Mouse (Mus musculus): ENCODE results near the gene Tuba3b. TPM values are rescaled to one million over a fixed set of nuclear protein-coding genes. Genes with fewer than 3 reads are reported as not detected.

The Tuba3b gene
- polyA plus RNA-seq, 1 experiment: 1.7 TPM

DNA sequence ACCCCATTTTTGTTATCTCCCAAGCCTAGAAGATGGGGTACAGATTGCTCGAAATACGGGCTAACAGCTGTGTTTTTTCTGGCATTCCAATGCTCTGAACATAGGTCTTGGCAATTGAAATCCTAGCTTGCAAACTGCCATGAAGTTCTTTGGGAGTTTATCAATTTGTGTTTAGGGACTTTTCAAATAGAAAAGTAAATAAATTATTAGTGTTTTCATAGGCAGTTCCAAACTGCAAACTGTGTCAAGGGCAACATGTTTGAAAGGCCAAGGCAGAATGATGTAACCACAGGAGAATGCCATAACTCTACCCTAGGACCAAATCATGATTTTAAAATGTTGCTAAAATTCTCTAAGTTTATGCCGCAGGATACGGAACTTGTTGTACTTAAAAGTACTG lies 7.8 kb upstream of the Tuba3b start:
- no peak for DNase-seq (ENCODE audit: low read depth)

GRCm38 (mm10) chr6:145608693-145609092 lies 6.9 kb upstream of the Tuba3b start:
- no peak for DNase-seq (ENCODE audit: low read depth)

DNA sequence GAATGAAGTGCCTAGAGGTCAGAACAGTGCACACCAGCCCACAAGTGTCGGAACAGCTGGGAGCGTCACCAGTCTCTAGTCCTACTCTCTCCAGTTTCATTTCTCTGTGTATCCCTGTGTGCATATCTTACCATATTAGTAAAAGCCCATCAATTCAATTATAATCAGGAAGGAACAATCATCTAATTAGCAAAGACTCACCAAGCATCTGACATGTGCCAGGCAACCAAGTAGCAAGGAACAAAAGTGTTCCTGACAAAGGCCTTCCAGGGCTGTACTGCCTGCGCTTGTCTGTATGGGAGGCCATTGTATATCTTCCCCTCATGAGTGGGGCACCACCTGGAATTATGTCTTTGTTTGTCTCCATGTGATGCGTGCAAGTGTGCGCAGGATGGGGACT lies 4.7 kb upstream of the Tuba3b start:
- no peak for DNase-seq (ENCODE audit: low read depth)

DNA sequence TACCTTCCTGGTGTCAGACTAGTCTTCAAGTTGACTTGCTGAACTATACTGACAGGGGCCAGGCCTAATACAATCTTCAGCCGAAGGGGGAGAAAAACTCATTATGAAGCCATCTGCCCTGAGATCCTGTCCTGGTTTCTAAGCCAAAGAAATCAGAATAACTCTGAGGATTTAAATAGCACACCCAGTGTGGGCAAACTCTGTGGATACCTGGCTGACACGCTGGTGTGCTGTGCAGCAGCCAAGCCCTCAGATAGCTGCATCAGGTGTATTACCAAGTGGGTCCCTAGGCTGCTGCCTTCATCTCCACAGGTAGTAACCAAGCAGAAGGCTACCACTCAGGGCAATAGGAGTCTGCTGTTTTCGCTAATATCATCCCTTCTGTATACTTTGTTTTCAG lies 2.9 kb upstream of the Tuba3b start:
- DNase-seq (ENCODE audit: low read depth): no peak

GRCm38 (mm10) chr6:145614219-145614618 lies 1.3 kb upstream of the Tuba3b start, which contains the start of gene Lmntd1:
Lmntd1 (minus strand) TSS chr6:145614319.
- no peak for DNase-seq (ENCODE audit: low read depth)

DNA sequence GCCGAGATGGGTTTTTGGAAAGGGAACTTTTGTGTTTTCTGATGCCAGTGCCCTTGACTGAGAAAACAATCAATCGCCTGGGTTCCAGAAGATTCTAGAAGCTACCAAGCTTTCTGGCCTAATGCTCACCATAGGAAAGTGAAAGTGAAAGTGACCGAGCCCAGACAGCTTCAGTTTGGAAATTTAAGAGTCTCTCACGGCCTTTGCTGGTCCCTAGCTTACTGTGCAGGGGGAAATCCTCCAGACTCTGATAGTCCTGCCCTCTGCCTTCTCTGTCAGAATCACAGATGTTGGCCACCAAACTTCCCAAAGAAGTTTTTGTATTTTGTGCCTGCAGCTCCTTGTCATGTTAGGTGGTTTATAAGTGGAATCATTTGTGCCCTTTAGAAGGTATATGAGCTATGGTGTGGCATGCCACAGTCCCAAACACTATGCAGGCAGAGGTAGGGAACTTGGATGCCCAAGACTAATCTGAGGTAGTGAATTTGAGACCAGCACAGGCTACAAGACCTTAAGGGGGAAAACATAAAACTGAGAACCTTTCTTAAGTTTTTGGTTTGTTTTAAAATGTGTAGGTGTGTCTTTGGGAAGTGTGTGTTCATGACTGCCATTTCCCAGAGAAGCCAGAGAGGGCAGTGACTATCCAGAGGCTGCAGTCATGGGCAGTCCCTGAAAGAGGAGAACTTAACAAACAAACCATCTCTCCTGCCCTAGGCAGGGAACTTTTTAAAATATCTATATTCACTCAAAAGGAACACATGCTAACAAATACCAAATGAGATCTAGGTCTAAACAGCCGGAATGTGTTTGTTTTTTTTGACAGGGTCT lies 1.1 kb downstream of the Tuba3b start:
- DNase-seq (ENCODE audit: low read depth): no peak

- no peak for DNase-seq (ENCODE audit: low read depth)
These were observed 7.6 kb downstream of the Tuba3b start for GRCm38 (mm10) chr6:145623141-145623540.

DNA sequence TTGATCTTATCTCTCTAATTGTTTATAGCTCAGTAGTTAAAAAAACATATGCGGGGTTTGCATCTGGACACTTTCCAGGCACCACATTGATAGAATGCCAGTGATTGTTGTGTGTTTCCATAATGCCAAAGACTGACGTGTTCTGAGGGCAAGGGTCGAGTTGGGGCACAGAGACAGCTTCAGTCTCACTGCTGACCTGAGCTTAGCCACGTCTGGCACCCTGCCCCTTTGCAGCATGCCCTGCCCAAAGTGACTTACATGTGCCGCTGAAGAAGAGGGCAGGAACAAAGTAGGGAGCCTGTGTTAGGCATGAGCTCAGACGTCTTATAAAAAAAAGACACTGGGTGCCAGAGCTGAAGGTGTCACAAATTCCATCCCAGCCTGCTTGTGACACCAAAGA lies 14.7 kb downstream of the Tuba3b start:
- no peak for DNase-seq (ENCODE audit: low read depth)

DNA sequence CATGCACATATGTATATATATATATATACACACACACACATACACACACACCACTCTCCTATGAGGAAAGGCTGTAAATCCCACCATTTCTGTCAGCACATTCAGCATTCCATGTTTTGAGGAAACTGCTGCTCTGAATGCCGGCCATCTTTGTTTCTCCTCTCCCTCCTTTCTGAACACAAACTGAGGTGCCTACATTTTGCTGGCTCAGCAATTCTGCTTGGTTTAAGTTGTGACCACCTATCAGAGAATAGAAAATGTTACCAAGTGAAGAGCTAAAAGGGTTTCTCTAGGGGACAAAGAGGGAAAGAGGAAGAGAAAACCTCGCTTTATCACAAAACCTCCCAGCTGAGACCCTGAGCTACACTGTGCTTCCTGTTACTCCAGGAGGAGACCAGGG lies 18.9 kb downstream of the Tuba3b start:
- no peak for DNase-seq (ENCODE audit: low read depth)

- no peak for DNase-seq (ENCODE audit: low read depth)
These were observed 21.1 kb downstream of the Tuba3b start for GRCm38 (mm10) chr6:145636682-145637081.

GRCm38 (mm10) chr6:145638248-145638647 lies 22.7 kb downstream of the Tuba3b start:
- DNase-seq (ENCODE audit: low read depth): no peak

DNA sequence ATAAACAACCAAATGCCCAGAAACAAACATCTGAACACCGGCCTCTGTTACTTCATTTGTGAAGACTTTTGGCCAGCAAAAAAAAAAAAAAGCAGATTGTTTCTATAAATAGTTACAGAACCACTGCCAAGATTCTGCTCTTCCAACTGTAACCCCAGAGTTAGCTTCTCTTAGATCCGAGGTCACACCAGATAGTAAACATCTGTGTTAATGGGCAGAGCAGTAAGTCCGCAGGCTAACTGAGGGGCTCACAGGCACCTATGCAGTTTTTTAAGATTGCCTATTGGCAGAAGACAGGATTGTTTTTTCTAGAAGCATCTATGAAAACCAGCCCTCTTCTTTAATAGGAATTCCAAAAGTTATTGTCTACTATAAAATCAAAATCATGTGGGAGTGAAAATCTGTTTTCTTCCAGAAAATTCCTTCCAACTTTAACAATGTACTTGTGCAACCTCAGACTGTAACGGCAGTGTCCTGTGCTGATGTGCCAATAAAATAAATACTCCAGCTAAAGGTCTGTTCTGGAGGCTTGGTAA lies 25.5 kb downstream of the Tuba3b start:
- no peak for DNase-seq (ENCODE audit: low read depth)

GRCm38 (mm10) chr6:145651976-145652375 lies 36.4 kb downstream of the Tuba3b start:
- DNase-seq (ENCODE audit: low read depth): no peak

DNA sequence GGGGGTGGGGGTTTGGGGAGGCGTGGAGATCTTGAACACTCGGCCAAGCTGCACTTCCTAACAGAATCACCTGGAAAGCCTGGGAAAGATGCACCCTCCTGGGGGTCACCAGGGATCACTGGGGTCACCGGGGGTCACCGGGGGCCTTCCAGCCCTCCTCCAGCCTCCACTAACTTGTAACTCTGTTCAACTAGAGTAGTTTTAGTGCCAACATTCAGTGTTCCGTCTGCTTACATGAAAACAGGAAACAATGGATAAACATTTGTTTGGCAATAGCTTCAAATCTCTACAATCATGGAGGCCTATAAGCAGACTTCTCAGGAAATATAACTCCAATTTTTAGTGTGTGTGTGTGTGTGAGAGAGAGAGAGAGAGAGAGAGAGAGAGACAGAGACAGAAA lies 37.4 kb downstream of the Tuba3b start:
- DNase-seq (ENCODE audit: low read depth): no peak

DNA sequence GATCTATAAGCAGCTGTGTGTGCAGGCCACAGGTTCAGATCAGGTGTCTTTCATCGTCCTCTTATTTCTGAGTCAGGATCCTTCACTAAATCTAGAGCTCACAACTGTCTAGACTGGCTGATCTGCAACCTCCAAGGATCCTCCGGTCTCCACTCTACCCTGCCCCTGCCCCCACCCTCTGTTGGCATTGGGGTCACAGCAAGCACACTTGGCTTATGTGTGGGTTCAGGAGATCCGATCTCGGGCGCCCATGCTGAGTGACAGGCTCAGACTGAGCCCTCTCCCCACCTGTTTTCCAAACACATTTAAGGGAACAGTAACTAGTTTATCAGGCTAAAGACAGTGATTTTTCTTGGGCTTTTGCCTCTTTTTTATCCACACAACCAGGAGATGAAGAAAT lies 38.1 kb downstream of the Tuba3b start:
- DNase-seq (ENCODE audit: low read depth): no peak

DNA sequence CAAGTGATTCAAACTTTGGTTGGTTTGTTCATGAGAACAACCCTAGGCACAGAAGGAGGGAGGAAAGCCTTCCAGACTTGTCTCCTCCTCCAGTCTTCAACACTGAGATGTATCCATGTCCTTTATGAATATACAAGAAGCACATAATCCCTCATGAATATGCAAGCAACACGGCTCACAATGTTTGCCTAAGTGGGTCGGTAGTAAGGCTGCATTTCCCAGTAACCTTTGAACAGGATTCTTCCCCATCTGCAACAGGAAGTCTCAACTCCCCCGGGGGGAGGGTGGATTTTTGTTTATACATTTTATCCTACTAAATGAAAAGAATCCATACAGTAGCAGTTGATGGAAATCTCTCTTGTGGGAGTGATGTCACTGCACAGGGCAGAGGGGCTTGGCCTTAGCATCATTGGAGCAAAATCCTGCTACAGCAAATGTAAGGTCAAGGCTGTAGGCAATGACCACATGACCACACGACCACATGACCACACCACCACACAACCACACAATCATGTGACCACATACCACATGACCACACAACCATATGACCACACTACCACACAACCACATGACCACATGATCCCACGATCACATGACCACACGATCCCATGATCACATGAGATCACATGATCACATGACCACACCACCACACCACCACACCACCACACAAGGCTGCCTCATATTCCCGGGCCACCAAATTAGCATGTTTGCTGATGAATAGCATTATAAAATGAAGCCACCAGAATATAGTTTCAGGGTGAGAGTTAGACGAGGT lies 38.7 kb downstream of the Tuba3b start:
- no peak for DNase-seq (ENCODE audit: low read depth)

DNA sequence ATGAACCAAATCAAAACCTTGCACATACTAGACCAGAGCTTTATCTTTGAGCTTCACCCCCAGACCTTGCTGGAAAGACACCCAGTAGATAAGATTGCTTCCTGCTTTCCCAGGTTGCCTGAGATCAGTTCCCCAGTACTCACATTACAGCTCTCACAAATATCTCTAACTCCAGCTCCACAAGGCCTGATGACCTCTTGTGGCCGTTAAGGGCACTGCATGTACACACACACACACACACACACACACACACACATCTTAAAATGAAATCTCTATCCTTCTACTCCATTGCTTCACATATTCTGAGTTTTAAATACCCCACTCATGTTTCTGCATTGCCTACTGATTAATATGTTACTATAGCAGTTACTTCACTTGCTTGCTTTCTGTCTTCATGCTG lies 40.1 kb downstream of the Tuba3b start:
- no peak for DNase-seq (ENCODE audit: low read depth)

GRCm38 (mm10) chr6:145656740-145657591 lies 41.4 kb downstream of the Tuba3b start:
- no peak for DNase-seq (ENCODE audit: low read depth)

GRCm38 (mm10) chr6:145659116-145659515 lies 43.6 kb downstream of the Tuba3b start:
- no peak for DNase-seq (ENCODE audit: low read depth)

DNA sequence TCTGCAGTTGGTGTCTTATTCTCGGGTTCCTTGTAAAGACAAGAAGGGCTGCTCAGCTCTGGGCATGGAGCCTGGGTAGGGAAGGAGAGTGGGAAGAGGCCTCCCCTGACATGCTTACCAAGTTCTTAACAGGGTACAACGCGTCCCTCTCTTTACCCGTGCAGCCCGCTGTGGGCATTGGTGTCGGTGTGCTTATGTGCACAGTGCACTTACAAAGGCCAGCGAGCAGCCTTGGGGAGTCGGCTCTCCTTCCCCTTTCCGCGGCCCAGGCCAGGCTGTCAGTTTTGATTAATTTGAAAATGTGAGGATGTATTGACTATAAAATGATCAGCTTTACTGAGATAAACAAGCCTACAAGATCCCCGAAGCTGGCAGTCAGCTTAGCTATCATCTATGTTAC lies 45.4 kb downstream of the Tuba3b start:
- no peak for DNase-seq (ENCODE audit: low read depth)

DNA sequence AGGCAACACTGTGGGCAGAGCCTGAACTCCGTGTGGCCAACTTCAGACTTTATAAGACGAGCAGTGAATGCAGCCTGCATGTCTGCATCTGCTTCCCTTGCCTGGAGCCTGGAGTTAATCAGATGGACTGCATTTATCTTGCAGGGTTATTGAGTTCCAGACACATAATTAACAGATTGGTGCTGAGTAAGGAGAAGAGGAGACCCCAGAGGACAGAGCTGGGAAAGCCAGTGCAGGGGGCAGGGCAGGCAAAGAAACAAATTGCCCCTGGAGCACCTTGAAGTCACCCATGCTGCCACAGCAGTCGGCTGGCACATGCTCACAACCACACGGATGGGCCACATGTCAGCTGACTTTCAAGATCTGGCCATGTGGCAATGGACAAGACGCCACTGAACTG lies 48.7 kb downstream of the Tuba3b start:
- no peak for DNase-seq (ENCODE audit: low read depth)

DNA sequence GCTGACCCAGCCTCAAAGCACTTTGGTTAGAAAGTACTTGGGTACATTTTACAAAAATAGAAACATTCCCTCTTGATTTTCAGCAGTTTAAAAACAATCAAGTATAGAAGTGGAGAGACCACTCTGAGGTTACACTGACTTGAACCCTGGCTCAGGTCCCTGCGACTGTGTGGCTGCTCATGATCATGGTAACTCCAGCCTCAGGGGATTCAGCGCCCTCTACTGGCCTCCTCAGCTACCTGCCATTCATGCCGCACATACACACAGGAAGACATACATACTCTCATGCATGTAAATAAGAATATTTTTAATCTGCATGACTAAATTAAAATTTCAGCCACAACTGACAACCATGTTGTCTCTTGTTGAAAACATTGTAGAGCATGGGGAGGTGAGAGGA lies 50.2 kb downstream of the Tuba3b start:
- DNase-seq (ENCODE audit: low read depth): no peak
